Mouse (Mus musculus): ENCODE measurements around the gene Anapc2.

DNA sequence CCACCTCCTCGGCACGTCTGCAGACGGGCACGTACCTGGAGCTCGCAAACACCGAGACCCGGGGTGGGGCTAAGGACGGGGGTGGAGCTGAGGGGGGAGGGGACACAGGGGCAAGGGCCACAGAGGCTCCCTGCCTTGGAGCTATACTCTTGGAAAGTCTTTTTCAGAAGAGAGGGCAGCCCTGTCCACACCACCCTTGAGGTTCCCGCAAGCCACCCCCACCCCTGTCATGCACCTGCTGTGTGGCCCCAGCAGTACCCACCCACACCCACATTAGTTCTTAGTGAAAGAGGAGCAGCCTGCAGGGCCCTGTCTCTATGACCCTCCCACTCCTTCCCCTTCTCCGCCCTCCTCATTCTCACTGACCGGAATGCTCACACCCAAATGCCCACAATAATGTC, 39.2 kb downstream of the Anapc2 start:
- TF ChIP-seq CTCF (conservative IDR thresholded peaks at IDR 0.05; ENCODE audit: insufficient read depth, insufficient read length, low read depth, low read length) (no peak), POLR2A (IDR thresholded peaks at IDR 0.05; ENCODE audit: low read depth, low read length) (no peak)
